Mouse (Mus musculus) forebrain, postnatal 0 days (tissue): ENCODE data around the gene Dhrs3. TPM values are rescaled to one million over a fixed set of nuclear protein-coding genes. Genes with fewer than 3 reads are reported as not detected.
A peak's percentile ranks its signal among the peaks of the same experiment; 100 is the strongest.

Experiments used
- ATAC-seq: fragments of 200-750 bp; cut with Nextera tagmentation; 2 replicates; pipeline ENCODE4 v1.8.0; 2017; ENCODE audit warnings: mild to moderate bottlenecking, moderate library complexity
- DNase-seq: peaks from one replicate; pipeline ENCODE4 v3.0.0-alpha.2; 2015
- H3K27ac ChIP-seq: fragments of 300-500 bp; sonication (generic); 2 replicates; pipeline ENCODE4 v1.5.1; 2014; ENCODE audit warnings: low read depth, mild to moderate bottlenecking, antibody characterized with exemption, low read length, moderate library complexity, mixed read lengths
- H3K27me3 ChIP-seq: fragments of 300-500 bp; sonication (generic); 2 replicates; pipeline ENCODE4 v1.6.1; 2014; ENCODE audit warnings: mild to moderate bottlenecking, low read length, mixed read lengths; ENCODE audit not compliant: insufficient read depth
- H3K36me3 ChIP-seq: fragments of 300-500 bp; sonication (generic); 2 replicates; pipeline ENCODE4 v1.6.1; 2014; ENCODE audit warnings: mild to moderate bottlenecking, moderate library complexity; ENCODE audit not compliant: insufficient read depth
- H3K4me1 ChIP-seq: fragments of 300-500 bp; sonication (generic); 2 replicates; pipeline ENCODE4 v1.6.1; 2014; ENCODE audit warnings: antibody characterized with exemption; ENCODE audit not compliant: insufficient read depth
- H3K4me2 ChIP-seq: fragments of 300-500 bp; sonication (generic); 2 replicates; pipeline ENCODE4 v1.6.1; 2014; ENCODE audit warnings: low read depth, mild to moderate bottlenecking, moderate library complexity
- H3K4me3 ChIP-seq: fragments of 300-500 bp; sonication (generic); 2 replicates; pipeline ENCODE4 v1.5.1; 2014; ENCODE audit warnings: low read depth, low read length, mixed read lengths
- H3K9ac ChIP-seq: fragments of 300-500 bp; sonication (generic); 2 replicates; pipeline ENCODE4 v1.6.1; 2014; ENCODE audit warnings: mild to moderate bottlenecking
- H3K9me3 ChIP-seq: fragments of 300-500 bp; sonication (generic); 2 replicates; pipeline ENCODE4 v1.6.1; 2016; ENCODE audit warnings: low read length
- CTCF ChIP-seq: sonication (generic); IDR thresholded peaks from 2 replicates; pipeline ENCODE4 v1.5.1; 2016; ENCODE audit warnings: antibody characterized with exemption, control low read depth, low read depth
- WGBS: fragments of 180-500 bp; shearing (Covaris S2); extraction: QIAGEN DNeasy Blood & Tissue Kit; methylation state at CpG from one replicate; pipeline ENCODE4 v1.1.7; 2014; 5-methylcytosine and 5-hydroxymethylcytosine counted together
- polyA plus RNA-seq: library from polyadenylated mRNA; unstranded; fragments of >200 nt; fragmentation: Nextera tagmentation; extraction: Ambion mirVana; gene quantifications from 2 replicates; pipeline ENCODE4 v1.2.1, GENCODE M21; 2015
- total RNA-seq: library from RNA; depleted of rRNA; stranded (reverse); fragments of >200 nt; gene quantifications from 2 replicates; pipeline ENCODE4 v1.2.3, GENCODE M21; 2014

The Dhrs3 gene
- total and polyA plus RNA-seq, 2 experiments from 2014 or later = 13.6 to 23.0 TPM

GRCm38 (mm10) chr4:144951859-144952258 lies 59.2 kb downstream of the Dhrs3 start:
- 67% methylated on average over 7 of the region's 7 CpGs for WGBS
- H3K27me3 ChIP-seq = no peaks in the 10 kb centered on the region
- peak; percentile 54 for DNase-seq

GRCm38 (mm10) chr4:144953421-144953820 lies 60.8 kb downstream of the Dhrs3 start:
- no peak overlapping the region for H3K4me3 ChIP-seq
- H3K4me2 ChIP-seq = no peak overlapping the region
- no peak overlapping the region for H3K9ac ChIP-seq
- no peak for TF ChIP-seq CTCF
- no peaks in the 10 kb centered on the region for H3K27me3 ChIP-seq
- H3K27ac ChIP-seq = no peak overlapping the region
- H3K36me3 ChIP-seq = no peaks in the 10 kb centered on the region
- H3K4me1 ChIP-seq = no peaks in the 10 kb centered on the region
- ATAC-seq = no peak
- H3K9me3 ChIP-seq = no peaks in the 10 kb centered on the region
- DNase-seq = no peak
- WGBS = 92% methylated on average over 1 of the region's 1 CpGs

More at GRCm38 (mm10) chr4:144951859-144952258, 59.2 kb downstream of the Dhrs3 start:
- no peaks in the 10 kb centered on the region for H3K36me3 ChIP-seq
- H3K4me1 ChIP-seq = no peaks in the 10 kb centered on the region
- no peaks in the 10 kb centered on the region for H3K9me3 ChIP-seq
- H3K27ac ChIP-seq = no peak overlapping the region
- no peak overlapping the region for H3K4me2 ChIP-seq
- peak; percentile 70 for ATAC-seq
- H3K9ac ChIP-seq = no peak overlapping the region
- H3K4me3 ChIP-seq = no peak overlapping the region
- TF ChIP-seq CTCF = no peak

GRCm38 (mm10) chr4:144955863-144956262 lies 63.2 kb downstream of the Dhrs3 start:
- H3K9ac ChIP-seq = no peak overlapping the region
- 89% methylated on average over 1 of the region's 1 CpGs for WGBS
- no peak for TF ChIP-seq CTCF
- H3K27me3 ChIP-seq = no peaks in the 10 kb centered on the region
- H3K4me1 ChIP-seq = no peaks in the 10 kb centered on the region
- no peak overlapping the region for H3K27ac ChIP-seq
- H3K9me3 ChIP-seq = no peaks in the 10 kb centered on the region
- H3K36me3 ChIP-seq = no peaks in the 10 kb centered on the region
- ATAC-seq (no peak), DNase-seq (no peak)
- no peak overlapping the region for H3K4me3 ChIP-seq
- no peak overlapping the region for H3K4me2 ChIP-seq

GRCm38 (mm10) chr4:144956293-144956692 lies 63.7 kb downstream of the Dhrs3 start:
- Histone ChIP-seq H3K27ac (no peak overlapping the region), H3K27me3 (no peaks in the 10 kb centered on the region), H3K9me3 (no peaks in the 10 kb centered on the region), H3K4me3 (no peak overlapping the region), H3K4me1 (no peaks in the 10 kb centered on the region), H3K36me3 (no peaks in the 10 kb centered on the region), H3K9ac (no peak overlapping the region), H3K4me2 (no peak overlapping the region)
- TF ChIP-seq CTCF = no peak
- WGBS = 82% methylated on average over 1 of the region's 1 CpGs
- DNase-seq (no peak), ATAC-seq (no peak)

- no peak overlapping the region for H3K4me3 ChIP-seq
These were observed 64.6 kb downstream of the Dhrs3 start for GRCm38 (mm10) chr4:144957186-144957585.

GRCm38 (mm10) chr4:144957721-144958120 lies 65.1 kb downstream of the Dhrs3 start:
- WGBS = 69% methylated on average over 2 of the region's 2 CpGs

More at GRCm38 (mm10) chr4:144957186-144957585, 64.6 kb downstream of the Dhrs3 start:
- no peak overlapping the region for H3K4me2 ChIP-seq
- DNase-seq (no peak), ATAC-seq (no peak)
- no peaks in the 10 kb centered on the region for H3K36me3 ChIP-seq
- no peaks in the 10 kb centered on the region for H3K4me1 ChIP-seq
- no peak overlapping the region for H3K9ac ChIP-seq
- 56% methylated on average over 4 of the region's 4 CpGs for WGBS
- H3K9me3 ChIP-seq = no peaks in the 10 kb centered on the region
- H3K27ac ChIP-seq = no peak overlapping the region
- no peaks in the 10 kb centered on the region for H3K27me3 ChIP-seq
- no peak for TF ChIP-seq CTCF

GRCm38 (mm10) chr4:144960188-144960904 lies 67.7 kb downstream of the Dhrs3 start:
- Histone ChIP-seq H3K9ac (no peak overlapping the region), H3K4me3 (no peak overlapping the region), H3K9me3 (no peaks in the 10 kb centered on the region), H3K36me3 (no peaks in the 10 kb centered on the region), H3K4me1 (no peaks in the 10 kb centered on the region), H3K27me3 (no peaks in the 10 kb centered on the region), H3K27ac (no peak overlapping the region), H3K4me2 (no peak overlapping the region)
- no peak for TF ChIP-seq CTCF
- ATAC-seq (no peak), DNase-seq (no peak)
- WGBS = 57% methylated on average over 8 of the region's 8 CpGs

More at GRCm38 (mm10) chr4:144957721-144958120, 65.1 kb downstream of the Dhrs3 start:
- Histone ChIP-seq H3K9ac (no peak overlapping the region), H3K27me3 (no peaks in the 10 kb centered on the region), H3K9me3 (no peaks in the 10 kb centered on the region), H3K36me3 (no peaks in the 10 kb centered on the region), H3K27ac (no peak overlapping the region), H3K4me1 (no peaks in the 10 kb centered on the region), H3K4me2 (no peak overlapping the region), H3K4me3 (no peak overlapping the region)
- no peak for DNase-seq
- no peak for TF ChIP-seq CTCF
- no peak for ATAC-seq
